Mouse (Mus musculus) urinary bladder, adult 18-20 months (tissue): ENCODE results near the gene Aars2.

Experiments
- DNase-seq, 2 experiments: peaks; one replicate each; pipeline ENCODE4 v3.0.0; 2022; ENCODE audit warnings: low spot score in 2 of 2, mixed read lengths in 2 of 2

The Aars2 gene

GRCm38 (mm10) chr17:45542705-45543104 is 36.1 kb downstream of the Aars2 start:
- DNase-seq, result no peak

- DNase-seq, result no peak
These were observed 36.5 kb downstream of the Aars2 start for GRCm38 (mm10) chr17:45543115-45543514.

GRCm38 (mm10) chr17:45544001-45544872 is 37.6 kb downstream of the Aars2 start:
- DNase-seq, result no peak

- DNase-seq, result no peak
These were observed 38.2 kb downstream of the Aars2 start for GRCm38 (mm10) chr17:45544873-45545277.

- DNase-seq, result no peak
These were observed 38.8 kb downstream of the Aars2 start for GRCm38 (mm10) chr17:45545278-45545961.

- DNase-seq, result no peak
These were observed 40.3 kb downstream of the Aars2 start for GRCm38 (mm10) chr17:45546941-45547340.

- DNase-seq, result no peak
These were observed 41.0 kb downstream of the Aars2 start for GRCm38 (mm10) chr17:45547461-45548190.

GRCm38 (mm10) chr17:45548541-45549512 is 42.2 kb downstream of the Aars2 start:
- DNase-seq, result no peak

- DNase-seq, result no peak
These were observed 43.1 kb downstream of the Aars2 start, which contains the start of gene Tmem151b for GRCm38 (mm10) chr17:45549617-45550181. Gene Tmem151b, minus strand, starts transcription at chr17:45549677.

GRCm38 (mm10) chr17:45550253-45550652 is 43.6 kb downstream of the Aars2 start:
- no peak for DNase-seq

GRCm38 (mm10) chr17:45551249-45551796 is 44.7 kb downstream of the Aars2 start:
- no peak for DNase-seq

GRCm38 (mm10) chr17:45551816-45552451 is 45.3 kb downstream of the Aars2 start:
- peak in 1 of 2 experiments; percentile 60 for DNase-seq

- no peak for DNase-seq
These were observed 46.4 kb downstream of the Aars2 start for GRCm38 (mm10) chr17:45553065-45553464.

GRCm38 (mm10) chr17:45554420-45554819 is 47.8 kb downstream of the Aars2 start:
- DNase-seq, result no peak

GRCm38 (mm10) chr17:45555452-45556106 is 48.9 kb downstream of the Aars2 start, which contains the start of gene Nfkbie:
Gene Nfkbie, plus strand, starts transcription at chr17:45555703.
- DNase-seq, result peak; percentile 93 to 98

GRCm38 (mm10) chr17:45556107-45556489 is 49.5 kb downstream of the Aars2 start:
- DNase-seq, result no peak

GRCm38 (mm10) chr17:45556514-45557245 is 50.0 kb downstream of the Aars2 start:
- DNase-seq, result no peak

- no peak for DNase-seq
These were observed 50.7 kb downstream of the Aars2 start for GRCm38 (mm10) chr17:45557246-45557824.
